Mouse (Mus musculus) kidney, postnatal 0 days (tissue): ENCODE measurements around the gene Pcdh9. TPM values are rescaled to one million over a fixed set of nuclear protein-coding genes. Genes with fewer than 3 reads are reported as not detected.

Source experiments
- ATAC-seq: fragments of 200-750 bp; cut with Nextera tagmentation; replicated peaks from 2 replicates; pipeline ENCODE4 v1.8.0; 2017; ENCODE audit warnings: low read depth, moderate number of reproducible peaks, moderate TSS enrichment, moderate library complexity; ENCODE audit not compliant: low FRiP score
- DNase-seq: peaks from one replicate; pipeline ENCODE4 v3.0.0-alpha.2; 2016; ENCODE audit warnings: low spot score
- H3K27ac ChIP-seq: fragments of 300-500 bp; sonication (generic); 2 replicates; pipeline ENCODE4 v1.5.1; 2014; ENCODE audit warnings: mild to moderate bottlenecking
- H3K27me3 ChIP-seq: fragments of 300-500 bp; sonication (generic); 2 replicates; pipeline ENCODE4 v1.6.1; 2014; ENCODE audit warnings: low read length, mixed read lengths; ENCODE audit not compliant: insufficient read depth
- H3K36me3 ChIP-seq: fragments of 300-500 bp; sonication (generic); 2 replicates; pipeline ENCODE4 v1.6.1; 2014; ENCODE audit warnings: low read length, mixed read lengths; ENCODE audit not compliant: insufficient read depth
- H3K4me1 ChIP-seq: fragments of 300-500 bp; sonication (generic); replicated peaks from 2 replicates; pipeline ENCODE4 v1.6.1; 2014; ENCODE audit warnings: antibody characterized with exemption, low read length, mixed read lengths; ENCODE audit not compliant: insufficient read depth
- H3K4me2 ChIP-seq: fragments of 300-500 bp; sonication (generic); 2 replicates; pipeline ENCODE4 v1.6.1; 2014; ENCODE audit warnings: mild to moderate bottlenecking, low read length, moderate library complexity, mixed read lengths
- H3K4me3 ChIP-seq: fragments of 300-500 bp; sonication (generic); replicated peaks from 2 replicates; pipeline ENCODE4 v1.5.1; 2014; ENCODE audit warnings: low read depth, low read length
- H3K9ac ChIP-seq: fragments of 300-500 bp; sonication (generic); 2 replicates; pipeline ENCODE4 v1.6.1; 2014; ENCODE audit warnings: low read depth, low read length
- H3K9me3 ChIP-seq: fragments of 300-500 bp; sonication (generic); replicated peaks from 2 replicates; pipeline ENCODE4 v1.6.1; 2016; ENCODE audit warnings: low read length, inconsistent platforms, mixed read lengths
- CTCF ChIP-seq: IDR thresholded peaks from 2 replicates; pipeline ENCODE4 v1.5.1; 2016; ENCODE audit warnings: antibody characterized with exemption, low read depth, mild to moderate bottlenecking, moderate library complexity
- WGBS: fragments of 180-500 bp; shearing (Covaris S2); extraction: QIAGEN DNeasy Blood & Tissue Kit; methylation state at CpG from one replicate; pipeline ENCODE4 v1.1.7; 2014; 5-methylcytosine and 5-hydroxymethylcytosine counted together
- polyA plus RNA-seq: library from polyadenylated mRNA; unstranded; fragments of >200 nt; fragmentation: Nextera tagmentation; extraction: Ambion mirVana; gene quantifications from 2 replicates; pipeline ENCODE4 v1.2.1, GENCODE M21; 2015

Gene Pcdh9
- polyA plus RNA-seq, 1 experiment from 2014 or later = 8.8 TPM

GRCm38 (mm10) chr14:93818845-93819244, 71.6 kb downstream of the Pcdh9 start:
- no peaks in the 10 kb centered on the region for H3K36me3 ChIP-seq
- no peaks in the 10 kb centered on the region for H3K27me3 ChIP-seq
- H3K9ac ChIP-seq = no peak overlapping the region
- H3K4me2 ChIP-seq = no peak overlapping the region
- no peak for ATAC-seq
- no peaks in the 10 kb centered on the region for H3K9me3 ChIP-seq
- no peak overlapping the region for H3K4me3 ChIP-seq
- no peak for TF ChIP-seq CTCF
- H3K27ac ChIP-seq = no peak overlapping the region
- WGBS = 82% methylated on average over 4 of the region's 4 CpGs
- DNase-seq = no peak
- no peaks in the 10 kb centered on the region for H3K4me1 ChIP-seq

DNA sequence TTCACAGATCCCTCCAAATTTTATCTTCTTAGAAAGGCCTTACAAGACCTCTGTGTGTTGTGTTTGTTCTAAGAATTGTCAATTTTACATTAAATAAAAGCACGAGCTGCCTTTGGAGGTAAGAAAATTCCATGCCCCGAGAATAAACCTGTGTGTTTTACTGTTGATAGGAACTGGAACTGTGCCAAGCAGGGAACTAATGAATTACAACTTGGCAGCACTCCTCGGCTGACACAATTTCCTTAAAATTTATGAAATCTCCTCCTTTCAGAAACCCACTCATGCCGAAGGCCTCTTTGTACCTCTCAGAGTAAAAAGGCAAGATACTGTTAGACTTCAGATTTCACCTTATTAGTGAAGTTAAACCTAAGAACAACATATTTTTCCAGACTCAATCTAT, 72.9 kb downstream of the Pcdh9 start:
- Histone ChIP-seq H3K4me3 (no peak overlapping the region), H3K27ac (no peak overlapping the region), H3K9ac (no peak overlapping the region), H3K9me3 (no peaks in the 10 kb centered on the region), H3K27me3 (no peaks in the 10 kb centered on the region), H3K36me3 (no peaks in the 10 kb centered on the region), H3K4me1 (no peaks in the 10 kb centered on the region), H3K4me2 (no peak overlapping the region)
- peak; percentile 33 for DNase-seq
- TF ChIP-seq CTCF = no peak
- WGBS = 18% methylated on average over 4 of the region's 4 CpGs
- ATAC-seq = no peak

DNA sequence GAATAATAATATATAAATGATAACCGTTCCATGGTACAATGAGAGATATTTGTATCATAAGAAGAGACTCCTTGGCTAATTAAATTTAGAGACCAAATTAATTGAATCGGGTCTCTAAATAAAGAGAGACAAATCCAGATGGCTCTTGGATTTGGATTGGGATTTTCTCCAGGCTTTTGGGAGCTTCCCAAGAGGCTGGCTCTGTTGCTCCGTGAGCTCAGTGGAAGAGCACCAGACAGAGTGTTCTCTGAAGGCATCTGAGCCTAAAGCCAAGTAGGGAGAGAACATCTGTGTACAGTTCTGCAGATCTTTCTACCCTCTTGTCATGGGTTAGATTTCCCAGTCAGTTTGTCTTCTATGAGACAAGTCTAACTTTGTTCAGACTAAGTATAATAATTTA, 95.9 kb downstream of the Pcdh9 start:
- no peak for TF ChIP-seq CTCF
- no peak overlapping the region for H3K9ac ChIP-seq
- no peaks in the 10 kb centered on the region for H3K36me3 ChIP-seq
- no peaks in the 10 kb centered on the region for H3K4me1 ChIP-seq
- H3K27me3 ChIP-seq = no peaks in the 10 kb centered on the region
- no peak for DNase-seq
- WGBS = 92% methylated on average over 3 of the region's 3 CpGs
- no peak overlapping the region for H3K4me2 ChIP-seq
- H3K27ac ChIP-seq = no peak overlapping the region
- no peaks in the 10 kb centered on the region for H3K9me3 ChIP-seq
- no peak for ATAC-seq
- no peak overlapping the region for H3K4me3 ChIP-seq

- no peak for ATAC-seq
- Histone ChIP-seq H3K36me3 (no peaks in the 10 kb centered on the region), H3K27me3 (no peaks in the 10 kb centered on the region), H3K9me3 (no peaks in the 10 kb centered on the region), H3K9ac (no peak overlapping the region), H3K4me1 (no peaks in the 10 kb centered on the region), H3K4me3 (no peak overlapping the region), H3K27ac (no peak overlapping the region), H3K4me2 (no peak overlapping the region)
- no peak for DNase-seq
- WGBS = 77% methylated on average over 4 of the region's 4 CpGs
- TF ChIP-seq CTCF = no peak
Observed at GRCm38 (mm10) chr14:93786234-93786633, 104.2 kb downstream of the Pcdh9 start.

DNA sequence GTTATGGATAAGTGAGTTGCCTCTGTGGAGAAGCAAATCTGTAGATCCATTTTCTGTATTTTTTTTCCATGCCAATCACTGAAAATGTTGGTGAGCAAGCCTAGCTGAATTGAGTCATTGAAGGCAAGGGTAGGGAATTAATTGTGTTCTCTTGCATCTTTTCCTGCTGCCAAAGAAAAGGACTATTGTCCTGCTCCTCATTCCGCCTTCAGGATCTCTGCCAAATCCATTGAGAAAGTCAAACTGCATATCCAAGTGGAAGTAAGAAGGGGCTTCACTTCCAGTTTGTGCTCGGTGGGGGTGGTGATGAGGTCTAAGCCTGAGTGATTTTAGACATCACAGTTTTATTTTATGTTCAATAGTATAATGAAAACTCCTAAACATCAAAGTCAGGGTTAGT, 105.4 kb downstream of the Pcdh9 start:
- Histone ChIP-seq H3K27me3 (no peaks in the 10 kb centered on the region), H3K9ac (no peak overlapping the region), H3K9me3 (no peaks in the 10 kb centered on the region), H3K27ac (no peak overlapping the region), H3K4me3 (no peak overlapping the region), H3K4me2 (no peak overlapping the region), H3K36me3 (no peaks in the 10 kb centered on the region), H3K4me1 (no peaks in the 10 kb centered on the region)
- no peak for ATAC-seq
- TF ChIP-seq CTCF = no peak
- WGBS = 67% methylated on average over 2 of the region's 2 CpGs
- DNase-seq = no peak

DNA sequence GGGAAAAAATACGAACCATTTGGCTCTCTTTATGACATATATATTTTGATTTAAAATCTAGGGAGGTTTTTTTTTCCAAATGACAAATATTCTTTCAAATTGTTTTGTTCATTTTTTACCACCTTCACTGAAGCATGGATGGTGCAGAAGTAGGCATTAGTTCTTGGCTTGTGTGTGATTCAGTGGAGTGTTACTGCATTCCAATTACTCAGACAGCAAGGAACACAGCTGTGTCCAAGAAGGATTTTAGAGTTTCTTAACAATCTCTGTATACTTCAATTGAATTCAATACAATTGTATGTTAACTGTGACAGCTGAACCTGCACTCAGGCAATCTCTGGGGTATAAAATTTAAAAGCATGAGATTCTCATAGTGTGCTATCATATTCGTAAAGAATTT, 127.6 kb downstream of the Pcdh9 start:
- H3K36me3 ChIP-seq = no peaks in the 10 kb centered on the region
- no peaks in the 10 kb centered on the region for H3K9me3 ChIP-seq
- no peak overlapping the region for H3K9ac ChIP-seq
- H3K4me3 ChIP-seq = no peak overlapping the region
- no peak overlapping the region for H3K27ac ChIP-seq
- ATAC-seq (no peak), DNase-seq (no peak)
- no peak overlapping the region for H3K4me2 ChIP-seq
- WGBS = 88% methylated on average over 2 of the region's 2 CpGs
- H3K27me3 ChIP-seq = no peaks in the 10 kb centered on the region
- H3K4me1 ChIP-seq = no peaks in the 10 kb centered on the region
- no peak for TF ChIP-seq CTCF

- Histone ChIP-seq H3K36me3 (no peaks in the 10 kb centered on the region), H3K27ac (no peak overlapping the region), H3K9me3 (no peaks in the 10 kb centered on the region), H3K9ac (no peak overlapping the region), H3K4me2 (peak overlapping the region; percentile 21), H3K4me3 (no peak overlapping the region), H3K4me1 (no peaks in the 10 kb centered on the region), H3K27me3 (no peaks in the 10 kb centered on the region)
- no peak for TF ChIP-seq CTCF
- WGBS = 20% methylated on average over 10 of the region's 10 CpGs
- peak; percentile 88 for ATAC-seq
- peak; percentile 69 for DNase-seq
Observed at GRCm38 (mm10) chr14:93734077-93734673, 156.3 kb downstream of the Pcdh9 start.
